Mouse (Mus musculus): ENCODE results near the gene Tacc2.

GRCm38 (mm10) chr7:130600074-130600473, 22.8 kb downstream of the Tacc2 start:
- TF ChIP-seq EP300 (optimal IDR thresholded peaks at IDR 0.05) (no peak), CTCF (IDR thresholded peaks at IDR 0.05; ENCODE audit: low read depth) (no peak)

Data from stomach, postnatal 0 days (tissue).